Mouse (Mus musculus) kidney, postnatal 0 days (tissue): Measurements from ENCODE around the gene Pced1a. TPM values are rescaled to one million over a fixed set of nuclear protein-coding genes. Genes with fewer than 3 reads are reported as not detected.
A peak's percentile ranks its signal among the peaks of the same experiment; 100 is the strongest.

Experiments used
- ATAC-seq: fragments of 200-750 bp; cut with Nextera tagmentation; replicated peaks from 2 replicates; pipeline ENCODE4 v1.8.0; 2017; ENCODE audit warnings: low read depth, moderate number of reproducible peaks, moderate TSS enrichment, moderate library complexity; ENCODE audit not compliant: low FRiP score
- DNase-seq: peaks from one replicate; pipeline ENCODE4 v3.0.0-alpha.2; 2016; ENCODE audit warnings: low spot score
- H3K27ac ChIP-seq: fragments of 300-500 bp; sonication (generic); 2 replicates; pipeline ENCODE4 v1.5.1; 2014; ENCODE audit warnings: mild to moderate bottlenecking
- H3K27me3 ChIP-seq: fragments of 300-500 bp; sonication (generic); 2 replicates; pipeline ENCODE4 v1.6.1; 2014; ENCODE audit warnings: low read length, mixed read lengths; ENCODE audit not compliant: insufficient read depth
- H3K36me3 ChIP-seq: fragments of 300-500 bp; sonication (generic); 2 replicates; pipeline ENCODE4 v1.6.1; 2014; ENCODE audit warnings: low read length, mixed read lengths; ENCODE audit not compliant: insufficient read depth
- H3K4me1 ChIP-seq: fragments of 300-500 bp; sonication (generic); replicated peaks from 2 replicates; pipeline ENCODE4 v1.6.1; 2014; ENCODE audit warnings: antibody characterized with exemption, low read length, mixed read lengths; ENCODE audit not compliant: insufficient read depth
- H3K4me2 ChIP-seq: fragments of 300-500 bp; sonication (generic); 2 replicates; pipeline ENCODE4 v1.6.1; 2014; ENCODE audit warnings: mild to moderate bottlenecking, low read length, moderate library complexity, mixed read lengths
- H3K4me3 ChIP-seq: fragments of 300-500 bp; sonication (generic); replicated peaks from 2 replicates; pipeline ENCODE4 v1.5.1; 2014; ENCODE audit warnings: low read depth, low read length
- H3K9ac ChIP-seq: fragments of 300-500 bp; sonication (generic); 2 replicates; pipeline ENCODE4 v1.6.1; 2014; ENCODE audit warnings: low read depth, low read length
- H3K9me3 ChIP-seq: fragments of 300-500 bp; sonication (generic); replicated peaks from 2 replicates; pipeline ENCODE4 v1.6.1; 2016; ENCODE audit warnings: low read length, inconsistent platforms, mixed read lengths
- CTCF ChIP-seq: IDR thresholded peaks from 2 replicates; pipeline ENCODE4 v1.5.1; 2016; ENCODE audit warnings: antibody characterized with exemption, low read depth, mild to moderate bottlenecking, moderate library complexity
- WGBS: fragments of 180-500 bp; shearing (Covaris S2); extraction: QIAGEN DNeasy Blood & Tissue Kit; methylation state at CpG from one replicate; pipeline ENCODE4 v1.1.7; 2014; 5-methylcytosine and 5-hydroxymethylcytosine counted together
- polyA plus RNA-seq: library from polyadenylated mRNA; unstranded; fragments of >200 nt; fragmentation: Nextera tagmentation; extraction: Ambion mirVana; gene quantifications from 2 replicates; pipeline ENCODE4 v1.2.1, GENCODE M21; 2015

Pced1a gene
- polyA plus RNA-seq, 1 experiment from 2014 or later = 12.1 TPM

GRCm38 (mm10) chr2:130398091-130398490 is 26.4 kb downstream of the Pced1a start:
- Histone ChIP-seq H3K36me3 (no peaks in the 10 kb centered on the region), H3K4me3 (peak overlapping the region; percentile 65), H3K4me1 (peaks cover 10% of the 10 kb centered on the region), H3K27ac (no peak overlapping the region), H3K4me2 (peak overlapping the region; percentile 94), H3K9me3 (no peaks in the 10 kb centered on the region), H3K9ac (peak overlapping the region; percentile 71; the same call in 1 of the 2 replicates), H3K27me3 (no peaks in the 10 kb centered on the region; the same call in 1 of the 2 replicates)
- DNase-seq (no peak), ATAC-seq (no peak)
- no peak for TF ChIP-seq CTCF
- 23% methylated on average over 8 of the region's 14 CpGs for WGBS

GRCm38 (mm10) chr2:130397186-130397985 is 27.1 kb downstream of the Pced1a start, which contains the start of gene Cpxm1:
TSS of gene Cpxm1 (minus strand) at chr2:130397574.
- no peak for TF ChIP-seq CTCF
- no peak within 1 kb of the TSS; the same call in 1 of the 2 replicates for H3K27ac ChIP-seq
- peak within 1 kb of the TSS; percentile 71 for H3K9ac ChIP-seq
- no peaks in the 10 kb centered on the region for H3K36me3 ChIP-seq
- H3K4me2 ChIP-seq = peak within 1 kb of the TSS; percentile 94
- ATAC-seq (peak; percentile 82), DNase-seq (peak; percentile 81)
- H3K4me1 ChIP-seq = peaks cover 10% of the 10 kb centered on the region
- under 1% methylated on average over 46 of the region's 53 CpGs for WGBS
- H3K9me3 ChIP-seq = no peaks in the 10 kb centered on the region
- no peaks in the 10 kb centered on the region; the same call in 1 of the 2 replicates for H3K27me3 ChIP-seq
- H3K4me3 ChIP-seq = peak within 1 kb of the TSS; percentile 65

GRCm38 (mm10) chr2:130395696-130396095 is 28.8 kb downstream of the Pced1a start:
- H3K9ac ChIP-seq = no peak overlapping the region
- no peaks in the 10 kb centered on the region for H3K36me3 ChIP-seq
- peaks cover 10% of the 10 kb centered on the region for H3K4me1 ChIP-seq
- no peak overlapping the region for H3K27ac ChIP-seq
- no peaks in the 10 kb centered on the region for H3K9me3 ChIP-seq
- no peak for TF ChIP-seq CTCF
- ATAC-seq (no peak), DNase-seq (no peak)
- no peak overlapping the region for H3K4me2 ChIP-seq
- no peaks in the 10 kb centered on the region; the same call in 1 of the 2 replicates for H3K27me3 ChIP-seq
- H3K4me3 ChIP-seq = no peak overlapping the region
- WGBS = 90% methylated on average over 11 of the region's 11 CpGs

GRCm38 (mm10) chr2:130392836-130393235 is 31.7 kb downstream of the Pced1a start:
- Histone ChIP-seq H3K27me3 (no peaks in the 10 kb centered on the region), H3K4me2 (no peak overlapping the region), H3K4me3 (no peak overlapping the region), H3K27ac (no peak overlapping the region), H3K9ac (no peak overlapping the region), H3K4me1 (peaks cover 7% of the 10 kb centered on the region), H3K36me3 (no peaks in the 10 kb centered on the region), H3K9me3 (no peaks in the 10 kb centered on the region)
- TF ChIP-seq CTCF = no peak
- ATAC-seq (no peak), DNase-seq (peak; percentile 49)
- WGBS = 53% methylated on average over 3 of the region's 3 CpGs

GRCm38 (mm10) chr2:130390993-130391625 is 33.4 kb downstream of the Pced1a start:
- peak; percentile 64 for DNase-seq
- ATAC-seq = no peak; the same call in 1 of the 2 replicates

GRCm38 (mm10) chr2:130388796-130389195 is 35.7 kb downstream of the Pced1a start:
- DNase-seq (peak; percentile 58), ATAC-seq (no peak)
- no peaks in the 10 kb centered on the region for H3K9me3 ChIP-seq
- no peaks in the 10 kb centered on the region for H3K27me3 ChIP-seq
- no peak overlapping the region for H3K27ac ChIP-seq
- 67% methylated on average over 2 of the region's 2 CpGs for WGBS
- H3K36me3 ChIP-seq = no peaks in the 10 kb centered on the region
- H3K4me2 ChIP-seq = no peak overlapping the region
- no peak overlapping the region for H3K4me3 ChIP-seq
- no peaks in the 10 kb centered on the region for H3K4me1 ChIP-seq
- no peak overlapping the region for H3K9ac ChIP-seq
- TF ChIP-seq CTCF = peak; percentile 70

More at GRCm38 (mm10) chr2:130390993-130391625, 33.4 kb downstream of the Pced1a start:
- Histone ChIP-seq H3K4me1 (no peaks in the 10 kb centered on the region), H3K27ac (no peak overlapping the region), H3K9me3 (no peaks in the 10 kb centered on the region), H3K9ac (no peak overlapping the region), H3K27me3 (no peaks in the 10 kb centered on the region), H3K36me3 (no peaks in the 10 kb centered on the region), H3K4me3 (no peak overlapping the region), H3K4me2 (no peak overlapping the region)
- 62% methylated on average over 11 of the region's 11 CpGs for WGBS
- no peak for TF ChIP-seq CTCF
